Mouse (Mus musculus): Measurements from ENCODE around the gene Kcnk3.

DNA sequence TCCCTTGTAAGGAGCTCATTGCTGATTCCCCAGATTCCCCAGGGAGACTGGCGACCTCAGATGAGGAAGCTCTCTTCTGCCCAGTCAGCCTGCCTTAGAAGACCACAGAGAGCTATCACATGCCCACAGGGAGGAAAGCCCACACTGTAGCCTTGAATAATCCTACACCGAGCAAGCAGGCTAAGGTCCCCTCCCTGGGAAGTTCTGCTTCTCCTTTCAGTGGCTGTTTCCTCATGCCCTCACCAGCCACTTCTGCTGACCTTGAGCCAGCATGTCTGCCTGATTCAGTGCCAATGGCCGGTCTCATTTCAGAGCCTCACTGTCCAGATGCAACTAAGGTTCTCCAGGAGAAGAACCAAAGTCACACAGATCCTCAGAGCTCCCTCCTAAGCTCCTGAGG is 62.8 kb downstream of the Kcnk3 start:
- TF ChIP-seq CTCF (IDR thresholded peaks at IDR 0.05) (no peak), EP300 (IDR thresholded peaks at IDR 0.05) (no peak)

All from lung, postnatal 0 days (tissue).